Mouse (Mus musculus): ENCODE results near the gene Shank1.

The Shank1 gene

GRCm38 (mm10) chr7:44304775-44305641 is 5.0 kb upstream of the Shank1 start:
- CTCF ChIA-PET, result no interaction called here

- CTCF ChIA-PET, result no interaction called here
Measured at GRCm38 (mm10) chr7:44305686-44306085, 4.4 kb upstream of the Shank1 start.

- CTCF ChIA-PET, result interaction anchor here (0.9 kb wide), 1 partner anchor 239 kb away, joined by 3 read pairs; no protein-coding TSS in a partner anchor
Measured at GRCm38 (mm10) chr7:44306516-44307240, 3.4 kb upstream of the Shank1 start, which contains the start of gene Clec11a. TSS of gene Clec11a (minus strand) at chr7:44306902.

- CTCF ChIA-PET, result interaction anchor here (0.9 kb wide), 1 partner anchor 238 kb away, joined by 3 read pairs; no protein-coding TSS in a partner anchor
Measured at GRCm38 (mm10) chr7:44307261-44308020, 2.6 kb upstream of the Shank1 start.

- CTCF ChIA-PET, result interaction anchor here (0.6 kb wide), 1 partner anchor 1387 kb away, joined by 3 read pairs; no protein-coding TSS in a partner anchor
Measured at GRCm38 (mm10) chr7:44310285-44310877, 328 bp downstream of the Shank1 start.

GRCm38 (mm10) chr7:44310878-44311712 is 1.0 kb downstream of the Shank1 start:
- CTCF ChIA-PET, result interaction anchor here (0.6 kb wide), 1 partner anchor 1387 kb away, joined by 3 read pairs; no protein-coding TSS in a partner anchor

- CTCF ChIA-PET, result interaction anchor here (0.6 kb wide), 1 partner anchor 290 kb away, joined by 3 read pairs; no protein-coding TSS in a partner anchor
Measured at GRCm38 (mm10) chr7:44311713-44312304, 1.8 kb downstream of the Shank1 start.

- CTCF ChIA-PET, result interaction anchor here (0.6 to 0.8 kb wide), 2 partner anchors 50 to 290 kb away, joined by 3 read pairs; no protein-coding TSS in a partner anchor
Measured at GRCm38 (mm10) chr7:44312484-44312883, 2.4 kb downstream of the Shank1 start.

- CTCF ChIA-PET, result interaction anchor here (1.1 kb wide), 2 partner anchors 41 to 55 kb away, joined by 4 read pairs; no protein-coding TSS in a partner anchor
Measured at GRCm38 (mm10) chr7:44317913-44318312, 7.9 kb downstream of the Shank1 start.

GRCm38 (mm10) chr7:44320886-44321285 is 10.8 kb downstream of the Shank1 start:
- CTCF ChIA-PET, result no interaction called here

GRCm38 (mm10) chr7:44322290-44322689 is 12.2 kb downstream of the Shank1 start:
- CTCF ChIA-PET, result no interaction called here

- CTCF ChIA-PET, result no interaction called here
Measured at GRCm38 (mm10) chr7:44326614-44327013, 16.6 kb downstream of the Shank1 start.

- CTCF ChIA-PET, result no interaction called here
Measured at GRCm38 (mm10) chr7:44332336-44332735, 22.3 kb downstream of the Shank1 start.

GRCm38 (mm10) chr7:44334139-44334538 is 24.1 kb downstream of the Shank1 start:
- CTCF ChIA-PET, result no interaction called here

GRCm38 (mm10) chr7:44335031-44335878 is 25.2 kb downstream of the Shank1 start:
- CTCF ChIA-PET, result no interaction called here

GRCm38 (mm10) chr7:44336046-44337021 is 26.3 kb downstream of the Shank1 start:
- CTCF ChIA-PET, result no interaction called here

- CTCF ChIA-PET, result no interaction called here
Measured at GRCm38 (mm10) chr7:44337121-44337849, 27.2 kb downstream of the Shank1 start.

All from spleen, embryonic (tissue).